Mouse (Mus musculus) MEL (cell line): ENCODE measurements at regions not wholly inside any gene's neighbourhood (a gene's known extent, or its start where the extent isn't known, plus 50 kb on each side); places are given as distances from the start of the nearest gene placed in this dataset.

Experiments
- DNase-seq: peaks from one replicate; pipeline ENCODE4 v3.0.0; 2011; ENCODE audit warnings: low read depth, low spot score
- H3K27ac ChIP-seq: 2 replicates; pipeline ENCODE4 v1.5.1; 2012; ENCODE audit warnings: low read depth, mild to moderate bottlenecking, control low read depth, low read length, moderate library complexity; ENCODE audit not compliant: control insufficient read depth
- H3K27me3 ChIP-seq, 2 experiments: fragments of 150-350 bp in 1 of 2; sonication (generic) in 1 of 2; 2 replicates each; pipeline ENCODE4 v1.6.1; 2012; ENCODE audit warnings: low read length in 2 of 2, mild to moderate bottlenecking in 2 of 2, improper control_type of control experiment in 1 of 2, moderate library complexity in 1 of 2; ENCODE audit not compliant: insufficient read depth in 2 of 2, control insufficient read depth in 1 of 2
- H3K36me3 ChIP-seq, 2 experiments: 2 replicates each; pipeline ENCODE4 v1.6.1; 2012 to 2014; ENCODE audit warnings: low read length in 2 of 2, improper control_type of control experiment in 1 of 2, inconsistent platforms in 1 of 2, mild to moderate bottlenecking in 1 of 2; ENCODE audit not compliant: insufficient read depth in 2 of 2, control insufficient read depth in 1 of 2
- H3K4me1 ChIP-seq, 2 experiments: fragments of 150-350 bp in 1 of 2; sonication (generic) in 1 of 2; 2 replicates each; pipeline ENCODE4 v1.6.1; 2012; ENCODE audit warnings: low read length in 2 of 2, improper control_type of control experiment in 1 of 2, mild to moderate bottlenecking in 1 of 2; ENCODE audit not compliant: insufficient read depth in 2 of 2, control insufficient read depth in 1 of 2
- H3K4me3 ChIP-seq, 2 experiments: fragments of 150-350 bp in 1 of 2; sonication (generic) in 1 of 2; 2 replicates each; pipeline ENCODE4 v1.5.1; 2012; ENCODE audit warnings: low read depth in 2 of 2, low read length in 2 of 2, mild to moderate bottlenecking in 2 of 2, moderate library complexity in 2 of 2, control low read depth in 1 of 2, improper control_type of control experiment in 1 of 2; ENCODE audit not compliant: control insufficient read depth in 1 of 2, insufficient read depth in 1 of 2
- H3K79me2 ChIP-seq: 2 replicates; pipeline ENCODE4 v1.6.1; 2012; ENCODE audit warnings: mild to moderate bottlenecking, low read length, moderate library complexity; ENCODE audit not compliant: control insufficient read depth, poor library complexity, insufficient read depth
- H3K9ac ChIP-seq: 2 replicates; pipeline ENCODE4 v1.6.1; 2012; ENCODE audit warnings: low read depth, mild to moderate bottlenecking, control low read depth, low read length, moderate library complexity; ENCODE audit not compliant: control insufficient read depth, poor library complexity, severe bottlenecking
- H3K9me3 ChIP-seq: fragments of 150-350 bp; sonication (generic); replicated peaks from 2 replicates; pipeline ENCODE4 v1.6.1; 2012; ENCODE audit warnings: mild to moderate bottlenecking, low read length, improper control_type of control experiment, moderate library complexity; ENCODE audit not compliant: insufficient read depth
- CHD2 ChIP-seq: IDR thresholded peaks from 2 replicates; pipeline ENCODE4 v1.6.1; 2011; ENCODE audit warnings: low read length, improper control_type of control experiment
- ETS1 ChIP-seq: IDR thresholded peaks from 2 replicates; pipeline ENCODE4 v1.6.1; 2012; ENCODE audit warnings: low read depth, mild to moderate bottlenecking, inconsistent platforms, low read length, improper control_type of control experiment, moderate library complexity
- HCFC1 ChIP-seq: IDR thresholded peaks from 2 replicates; pipeline ENCODE4 v1.6.1; 2012; ENCODE audit warnings: low read depth, mild to moderate bottlenecking, inconsistent platforms, low read length, improper control_type of control experiment, moderate library complexity
- JUND ChIP-seq: IDR thresholded peaks from 2 replicates; pipeline ENCODE4 v1.6.1; 2011; ENCODE audit warnings: low read depth, mild to moderate bottlenecking, improper control_type of control experiment, low read length
- MAFK ChIP-seq: IDR thresholded peaks from 2 replicates; pipeline ENCODE4 v1.6.1; 2011; ENCODE audit warnings: low read depth, mild to moderate bottlenecking, low read length, improper control_type of control experiment, borderline replicate concordance
- NRF1 ChIP-seq: IDR thresholded peaks from 2 replicates; pipeline ENCODE4 v1.6.1; 2014; ENCODE audit warnings: low read depth, mild to moderate bottlenecking, inconsistent platforms, low read length, improper control_type of control experiment, moderate library complexity; ENCODE audit not compliant: poor library complexity, insufficient read depth, severe bottlenecking
- POLR2AphosphoS2 ChIP-seq: IDR thresholded peaks from 2 replicates; pipeline ENCODE4 v1.6.1; 2011; ENCODE audit warnings: low read length, improper control_type of control experiment
- RAD21 ChIP-seq: IDR thresholded peaks from 2 replicates; pipeline ENCODE4 v1.6.1; 2011; ENCODE audit warnings: mild to moderate bottlenecking, low read depth, low read length, improper control_type of control experiment
- RCOR1 ChIP-seq: IDR thresholded peaks from 2 replicates; pipeline ENCODE4 v1.6.1; 2012; ENCODE audit warnings: low read depth, mild to moderate bottlenecking, inconsistent platforms, low read length, improper control_type of control experiment
- USF2 ChIP-seq, 2 experiments: IDR thresholded peaks; 2 replicates each; pipeline ENCODE4 v1.6.1; 2011 to 2012; ENCODE audit warnings: improper control_type of control experiment in 2 of 2, low read length in 2 of 2, borderline replicate concordance in 1 of 2, inconsistent platforms in 1 of 2, low read depth in 1 of 2, mild to moderate bottlenecking in 1 of 2; ENCODE audit not compliant: insufficient read depth in 1 of 2
- ZNF384 ChIP-seq: IDR thresholded peaks from 2 replicates; pipeline ENCODE4 v1.6.1; 2012; ENCODE audit warnings: low read depth, mild to moderate bottlenecking, inconsistent platforms, low read length, improper control_type of control experiment

DNA sequence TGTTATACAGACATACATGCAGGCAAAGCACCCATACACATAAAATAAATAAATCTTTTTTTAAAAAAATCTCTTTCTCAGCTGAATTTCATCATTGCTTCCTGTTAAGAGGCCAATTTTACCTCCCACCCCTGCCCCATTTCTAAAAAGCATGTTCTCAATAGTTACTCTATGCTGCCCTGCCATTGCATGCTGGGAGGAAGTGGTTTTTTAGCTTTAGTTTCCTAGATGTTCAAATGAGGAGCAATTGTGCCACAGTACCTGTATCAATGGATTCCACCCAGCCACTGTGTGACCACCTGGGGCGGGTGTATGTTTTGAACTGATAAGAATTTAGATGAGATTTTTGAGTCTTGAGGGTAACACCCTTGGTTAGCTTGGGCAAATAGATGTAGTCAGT, 53.3 kb upstream of the Prkcq start:
- H3K79me2 ChIP-seq = no peaks in the 10 kb centered on the region
- H3K4me1 ChIP-seq = no peaks in the 10 kb centered on the region
- H3K9me3 ChIP-seq = no peaks in the 10 kb centered on the region
- no peak overlapping the region for H3K9ac ChIP-seq
- H3K27ac ChIP-seq = no peak overlapping the region
- H3K27me3 ChIP-seq = no peaks in the 10 kb centered on the region; a peak in 2 of 4 replicates
- no peak overlapping the region for H3K4me3 ChIP-seq
- no peaks in the 10 kb centered on the region for H3K36me3 ChIP-seq
- TF ChIP-seq USF2 (IDR thresholded peaks at IDR 0.05; ENCODE audit: borderline replicate concordance in 1 of 2, insufficient read depth in 1 of 2, low read depth in 1 of 2, low read length in 2 of 2) = no peak
- TF ChIP-seq RAD21 = no peak
- TF ChIP-seq HCFC1 = no peak
- no peak for TF ChIP-seq MAFK
- TF ChIP-seq JUND = no peak
- no peak for TF ChIP-seq NRF1
- TF ChIP-seq POLR2AphosphoS2 = no peak
- DNase-seq = no peak

- DNase-seq = no peak
- Histone ChIP-seq H3K27ac (no peak overlapping the region), H3K4me3 (no peak overlapping the region), H3K27me3 (no peaks in the 10 kb centered on the region; a peak in 2 of 4 replicates), H3K36me3 (no peaks in the 10 kb centered on the region), H3K79me2 (no peaks in the 10 kb centered on the region), H3K9me3 (no peaks in the 10 kb centered on the region), H3K4me1 (no peaks in the 10 kb centered on the region), H3K9ac (no peak overlapping the region)
- TF ChIP-seq CHD2 = no peak
- TF ChIP-seq POLR2AphosphoS2 = no peak
- TF ChIP-seq RCOR1 = no peak
- no peak for TF ChIP-seq ETS1
- TF ChIP-seq ZNF384 = no peak
Measured at GRCm38 (mm10) chr2:11119301-11119700, 52.6 kb upstream of the Prkcq start.
